Mouse (Mus musculus) limb, embryonic 12.5 days (tissue): ENCODE results near the gene Mpp3. TPM values are rescaled to one million over a fixed set of nuclear protein-coding genes. Genes with fewer than 3 reads are reported as not detected.
A peak's percentile ranks its signal among the peaks of the same experiment; 100 is the strongest.

Experiments
- ATAC-seq: fragments of 200-750 bp; cut with Nextera tagmentation; 2 replicates; pipeline ENCODE4 v1.8.0; 2017; ENCODE audit warnings: low read depth, moderate TSS enrichment; ENCODE audit not compliant: insufficient number of reproducible peaks, insufficient read depth, low FRiP score, low TSS enrichment
- H3K27ac ChIP-seq: fragments of 300-500 bp; sonication (generic); 2 replicates; pipeline ENCODE4 v1.5.1; 2016; ENCODE audit warnings: mild to moderate bottlenecking, moderate library complexity
- H3K27me3 ChIP-seq: fragments of 300-500 bp; sonication (generic); 2 replicates; pipeline ENCODE4 v1.6.1; 2016; ENCODE audit warnings: mild to moderate bottlenecking, moderate library complexity
- H3K36me3 ChIP-seq: fragments of 300-500 bp; sonication (generic); 2 replicates; pipeline ENCODE4 v1.6.1; 2016; ENCODE audit warnings: mild to moderate bottlenecking, moderate library complexity
- H3K4me1 ChIP-seq: fragments of 300-500 bp; sonication (generic); replicated peaks from 2 replicates; pipeline ENCODE4 v1.6.1; 2016
- H3K4me2 ChIP-seq: fragments of 300-500 bp; sonication (generic); 2 replicates; pipeline ENCODE4 v1.6.1; 2016; ENCODE audit warnings: mild to moderate bottlenecking, moderate library complexity
- H3K4me3 ChIP-seq: fragments of 300-500 bp; sonication (generic); replicated peaks from 2 replicates; pipeline ENCODE4 v1.5.1; 2016; ENCODE audit warnings: mild to moderate bottlenecking
- H3K9ac ChIP-seq: fragments of 300-500 bp; sonication (generic); replicated peaks from 2 replicates; pipeline ENCODE4 v1.6.1; 2016; ENCODE audit warnings: mild to moderate bottlenecking, moderate library complexity
- H3K9me3 ChIP-seq: fragments of 300-500 bp; sonication (generic); 2 replicates; pipeline ENCODE4 v1.6.1; 2016; ENCODE audit warnings: mild to moderate bottlenecking, moderate library complexity
- WGBS: fragments of 180-500 bp; shearing (Covaris S2); methylation state at CpG from one replicate; pipeline ENCODE4 v1.1.7; 2016; 5-methylcytosine and 5-hydroxymethylcytosine counted together
- polyA plus RNA-seq: library from polyadenylated mRNA; unstranded; fragments of >200 nt; fragmentation: Nextera tagmentation; extraction: Ambion mirVana; gene quantifications from 2 replicates; pipeline ENCODE4 v1.2.1, GENCODE M21; 2016

The Mpp3 gene
- 13.7 and 16.3 TPM in 2 replicates for polyA plus RNA-seq

- H3K36me3 ChIP-seq: peaks cover 5% of the 10 kb centered on the region; the same call in 1 of the 2 replicates
- peak within 1 kb of the TSS; percentile 90 for H3K4me2 ChIP-seq
- ATAC-seq: no peak
- peak within 1 kb of the TSS; percentile 66 for H3K27ac ChIP-seq
- peak within 1 kb of the TSS; percentile 74 for H3K9ac ChIP-seq
- peaks cover 21% of the 10 kb centered on the region for H3K4me1 ChIP-seq
- WGBS: 76% methylated on average over 6 of the region's 6 CpGs
- peak within 1 kb of the TSS; percentile 60 for H3K4me3 ChIP-seq
- H3K9me3 ChIP-seq: no peaks in the 10 kb centered on the region
- no peaks in the 10 kb centered on the region for H3K27me3 ChIP-seq
These were observed at the start of gene Mpp3 for GRCm38 (mm10) chr11:102028087-102028816. TSS of gene Mpp3 (minus strand) at chr11:102028461.

- Histone ChIP-seq H3K9me3 (no peaks in the 10 kb centered on the region), H3K4me3 (no peak overlapping the region), H3K9ac (no peak overlapping the region), H3K36me3 (peaks cover 31% of the 10 kb centered on the region; the same call in 1 of the 2 replicates), H3K4me1 (peaks cover 7% of the 10 kb centered on the region), H3K27me3 (peaks cover 19% of the 10 kb centered on the region), H3K4me2 (no peak overlapping the region), H3K27ac (no peak overlapping the region)
- WGBS: 77% methylated on average over 14 of the region's 14 CpGs
- no peak for ATAC-seq
These were observed 45.5 kb upstream of the Mpp3 start for GRCm38 (mm10) chr11:102073722-102074121.

- WGBS: 82% methylated on average over 5 of the region's 5 CpGs
- no peak overlapping the region for H3K4me3 ChIP-seq
- H3K36me3 ChIP-seq: peaks cover 21% of the 10 kb centered on the region; the same call in 1 of the 2 replicates
- no peak overlapping the region for H3K9ac ChIP-seq
- no peak for ATAC-seq
- H3K4me2 ChIP-seq: no peak overlapping the region
- H3K4me1 ChIP-seq: peaks cover 13% of the 10 kb centered on the region
- peaks cover 19% of the 10 kb centered on the region for H3K27me3 ChIP-seq
- H3K27ac ChIP-seq: no peak overlapping the region
- no peaks in the 10 kb centered on the region for H3K9me3 ChIP-seq
These were observed 44.5 kb upstream of the Mpp3 start for GRCm38 (mm10) chr11:102072729-102073128.

GRCm38 (mm10) chr11:102070426-102070825 is 42.2 kb upstream of the Mpp3 start:
- Histone ChIP-seq H3K4me1 (peaks cover 24% of the 10 kb centered on the region), H3K36me3 (peaks cover 9% of the 10 kb centered on the region; the same call in 1 of the 2 replicates), H3K27ac (no peak overlapping the region), H3K4me3 (no peak overlapping the region), H3K9me3 (no peaks in the 10 kb centered on the region), H3K4me2 (peak overlapping the region; percentile 32), H3K9ac (0 out of 2 replicates have a peak overlapping the region, but pooled peaks have one; percentile 34), H3K27me3 (peaks cover 19% of the 10 kb centered on the region)
- under 1% methylated on average over 12 of the region's 13 CpGs for WGBS
- ATAC-seq: no peak

- WGBS: 54% methylated on average over 11 of the region's 11 CpGs
- H3K27ac ChIP-seq: no peak overlapping the region
- peaks cover 19% of the 10 kb centered on the region for H3K27me3 ChIP-seq
- H3K9ac ChIP-seq: no peak overlapping the region
- ATAC-seq: no peak
- no peak overlapping the region for H3K4me2 ChIP-seq
- no peaks in the 10 kb centered on the region for H3K9me3 ChIP-seq
- peaks cover 24% of the 10 kb centered on the region for H3K4me1 ChIP-seq
- no peak overlapping the region for H3K4me3 ChIP-seq
- H3K36me3 ChIP-seq: peaks cover 9% of the 10 kb centered on the region; the same call in 1 of the 2 replicates
These were observed 41.4 kb upstream of the Mpp3 start for GRCm38 (mm10) chr11:102069633-102070032.

- no peak overlapping the region for H3K4me3 ChIP-seq
- no peak overlapping the region for H3K4me2 ChIP-seq
- H3K27ac ChIP-seq: no peak overlapping the region
- peaks cover 9% of the 10 kb centered on the region; the same call in 1 of the 2 replicates for H3K36me3 ChIP-seq
- H3K27me3 ChIP-seq: peaks cover 19% of the 10 kb centered on the region
- H3K9ac ChIP-seq: no peak overlapping the region
- H3K4me1 ChIP-seq: peaks cover 24% of the 10 kb centered on the region
- no peaks in the 10 kb centered on the region for H3K9me3 ChIP-seq
- no peak for ATAC-seq
- WGBS: 32% methylated on average over 2 of the region's 2 CpGs
These were observed 40.7 kb upstream of the Mpp3 start for GRCm38 (mm10) chr11:102068969-102069368.

- Histone ChIP-seq H3K4me3 (no peak overlapping the region), H3K27ac (no peak overlapping the region), H3K27me3 (peaks cover 19% of the 10 kb centered on the region), H3K9me3 (no peaks in the 10 kb centered on the region), H3K4me2 (no peak overlapping the region), H3K4me1 (peaks cover 21% of the 10 kb centered on the region), H3K9ac (no peak overlapping the region), H3K36me3 (peaks cover 40% of the 10 kb centered on the region)
- 61% methylated on average over 13 of the region's 13 CpGs for WGBS
- no peak for ATAC-seq
These were observed 34.8 kb upstream of the Mpp3 start for GRCm38 (mm10) chr11:102063076-102063475.

GRCm38 (mm10) chr11:102061941-102062473 is 33.7 kb upstream of the Mpp3 start:
- Histone ChIP-seq H3K36me3 (peaks cover 42% of the 10 kb centered on the region), H3K27me3 (peaks cover 19% of the 10 kb centered on the region), H3K4me1 (peaks cover 14% of the 10 kb centered on the region), H3K4me2 (peak overlapping the region; percentile 91), H3K9ac (no peak overlapping the region), H3K27ac (no peak overlapping the region), H3K4me3 (peak overlapping the region; percentile 41; the same call in 1 of the 2 replicates), H3K9me3 (no peaks in the 10 kb centered on the region)
- ATAC-seq: no peak
- 20% methylated on average over 16 of the region's 16 CpGs for WGBS

- ATAC-seq: peak; percentile 69; the same call in 1 of the 2 replicates
- peak overlapping the region; percentile 51; the same call in 1 of the 2 replicates for H3K9ac ChIP-seq
- H3K36me3 ChIP-seq: peaks cover 42% of the 10 kb centered on the region
- H3K4me1 ChIP-seq: peaks cover 9% of the 10 kb centered on the region
- H3K9me3 ChIP-seq: no peaks in the 10 kb centered on the region
- H3K27me3 ChIP-seq: peaks cover 19% of the 10 kb centered on the region
- no peak overlapping the region for H3K27ac ChIP-seq
- peak overlapping the region; percentile 41 for H3K4me3 ChIP-seq
- peak overlapping the region; percentile 91 for H3K4me2 ChIP-seq
- WGBS: 4% methylated on average over 23 of the region's 23 CpGs
These were observed 33.1 kb upstream of the Mpp3 start for GRCm38 (mm10) chr11:102061236-102061940.

GRCm38 (mm10) chr11:102053847-102054246 is 25.6 kb upstream of the Mpp3 start:
- Histone ChIP-seq H3K4me3 (no peak overlapping the region), H3K9ac (no peak overlapping the region), H3K4me1 (no peaks in the 10 kb centered on the region; the same call in 1 of the 2 replicates), H3K4me2 (no peak overlapping the region), H3K36me3 (peaks cover 10% of the 10 kb centered on the region; the same call in 1 of the 2 replicates), H3K27ac (no peak overlapping the region), H3K9me3 (no peaks in the 10 kb centered on the region), H3K27me3 (no peaks in the 10 kb centered on the region)
- 29% methylated on average over 9 of the region's 9 CpGs for WGBS
- no peak for ATAC-seq

GRCm38 (mm10) chr11:102053183-102053582 is 24.9 kb upstream of the Mpp3 start:
- Histone ChIP-seq H3K27me3 (no peaks in the 10 kb centered on the region), H3K27ac (no peak overlapping the region), H3K4me1 (no peaks in the 10 kb centered on the region; the same call in 1 of the 2 replicates), H3K36me3 (peaks cover 3% of the 10 kb centered on the region; the same call in 1 of the 2 replicates), H3K4me3 (no peak overlapping the region), H3K4me2 (no peak overlapping the region), H3K9me3 (no peaks in the 10 kb centered on the region), H3K9ac (no peak overlapping the region)
- WGBS: 80% methylated on average over 7 of the region's 7 CpGs
- no peak for ATAC-seq
